Mouse (Mus musculus) cerebellum, postnatal 36 days (tissue): ENCODE results near the gene H2-T22.

Source experiments
- DNase-seq, 2 experiments: peaks; one replicate each; pipeline ENCODE4 v3.0.0; 2021 to 2022; ENCODE audit warnings: mixed read lengths in 2 of 2

Gene H2-T22

DNA sequence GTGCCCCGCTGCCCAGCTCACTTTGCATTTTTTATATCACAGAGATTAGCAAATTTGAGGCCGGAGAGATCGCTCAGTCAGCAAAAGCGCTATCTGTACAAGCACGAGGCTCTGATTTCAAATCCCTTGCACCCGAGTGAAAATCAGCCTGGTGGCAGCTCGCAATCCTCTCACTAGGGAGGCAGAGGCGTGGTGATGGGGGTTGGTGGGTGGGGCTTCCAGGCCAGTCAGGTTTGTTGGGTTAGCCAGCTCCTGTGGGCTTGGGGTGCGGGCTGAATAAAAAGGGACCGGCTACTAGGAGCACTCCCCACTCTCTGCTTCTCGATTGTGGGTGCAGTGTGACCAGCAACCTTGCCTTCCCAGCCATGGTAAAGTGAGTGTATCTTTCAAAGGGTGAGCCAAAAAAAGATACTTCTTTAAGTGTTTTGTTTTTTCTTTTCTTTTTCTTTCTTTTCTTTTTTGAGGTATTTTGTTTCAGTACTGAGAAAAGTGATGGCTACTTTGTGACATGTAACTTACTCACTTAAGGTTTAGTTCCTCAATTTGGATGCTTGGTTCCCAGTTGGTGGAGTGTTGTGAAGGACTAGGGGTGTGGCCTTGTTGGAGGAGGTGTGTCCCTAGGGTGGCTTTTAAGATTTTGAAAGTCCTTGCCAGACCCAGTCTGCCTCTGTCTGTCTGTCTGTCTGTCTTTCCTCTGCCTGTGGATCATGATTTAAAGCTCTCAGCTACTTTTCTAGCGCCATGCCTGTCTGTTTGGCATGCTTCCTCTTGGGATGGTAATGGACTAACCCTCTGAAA, 44.6 kb downstream of the H2-T22 start:
- DNase-seq = no peak

DNA sequence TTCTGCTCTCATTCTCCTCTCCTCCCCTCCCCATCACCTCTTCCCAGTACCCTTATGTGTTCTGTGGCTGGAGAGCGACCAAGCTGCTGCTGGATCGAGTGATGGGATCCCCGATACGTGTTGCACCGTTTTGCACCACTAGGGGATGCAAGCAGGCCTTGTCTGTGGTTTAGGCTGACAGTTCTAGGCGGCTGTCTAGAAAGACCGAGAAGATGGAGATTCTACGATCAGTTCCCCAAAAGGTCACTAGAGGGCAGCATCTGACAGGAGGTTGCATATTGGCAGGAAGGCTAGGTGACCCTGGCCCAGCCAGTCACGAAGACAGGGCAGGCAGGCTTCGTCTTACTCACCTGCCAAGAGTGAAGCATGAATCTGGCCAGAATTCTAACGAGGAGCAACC, 45.6 kb downstream of the H2-T22 start:
- peak; percentile 93 to 99 for DNase-seq

DNA sequence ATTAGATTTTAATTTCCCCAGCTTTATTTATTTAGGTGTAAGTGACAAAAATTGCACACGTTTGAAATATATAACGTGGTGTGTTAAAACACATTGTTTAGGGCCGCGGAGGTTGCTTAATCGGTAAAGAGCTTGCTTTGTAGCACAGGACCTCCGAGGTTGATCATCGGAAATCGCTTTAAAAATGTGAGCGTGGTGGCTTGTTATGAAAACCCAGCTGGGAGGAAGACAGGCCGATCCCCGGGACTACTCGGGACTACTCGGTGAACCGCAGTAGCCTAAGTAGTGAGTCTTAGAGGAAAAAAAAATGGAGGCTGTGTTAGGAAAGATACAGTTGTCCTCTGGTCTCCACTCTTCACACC, 47.7 kb downstream of the H2-T22 start:
- no peak for DNase-seq

DNA sequence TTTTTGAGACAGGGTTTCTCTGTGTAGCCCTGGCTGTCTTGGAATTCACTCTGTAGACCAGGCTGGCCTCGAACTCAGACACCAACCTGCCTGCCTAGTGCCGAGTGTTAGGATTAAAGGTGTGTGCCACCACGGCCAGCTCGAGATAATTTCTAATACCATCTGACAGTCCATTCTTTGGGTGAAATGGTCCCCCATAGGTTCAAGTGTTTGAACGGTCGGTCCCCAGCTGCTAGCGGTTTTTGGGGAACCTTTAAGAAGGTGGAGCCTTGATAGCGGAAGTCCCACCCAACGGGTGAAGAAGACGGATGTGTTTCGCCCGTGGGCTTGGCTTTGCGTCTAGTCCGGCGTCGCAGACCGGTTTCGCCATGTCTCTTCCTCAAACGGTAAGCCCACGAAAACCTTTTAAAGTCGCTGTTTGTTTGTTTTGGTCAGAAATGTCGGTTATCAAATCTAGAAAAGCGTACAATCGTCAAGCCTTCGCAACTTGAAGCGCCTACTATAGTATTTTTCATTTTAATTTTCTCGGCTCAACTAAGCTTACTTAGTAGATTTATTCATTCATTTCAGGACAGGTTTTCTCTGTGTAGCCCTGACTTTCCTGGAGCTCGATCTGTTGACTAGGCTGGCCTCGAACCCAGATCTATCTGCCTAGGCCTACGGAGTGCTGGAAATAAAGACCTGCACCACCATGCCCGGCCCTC, 48.2 kb downstream of the H2-T22 start:
- peak; percentile 78 to 79 for DNase-seq

DNA sequence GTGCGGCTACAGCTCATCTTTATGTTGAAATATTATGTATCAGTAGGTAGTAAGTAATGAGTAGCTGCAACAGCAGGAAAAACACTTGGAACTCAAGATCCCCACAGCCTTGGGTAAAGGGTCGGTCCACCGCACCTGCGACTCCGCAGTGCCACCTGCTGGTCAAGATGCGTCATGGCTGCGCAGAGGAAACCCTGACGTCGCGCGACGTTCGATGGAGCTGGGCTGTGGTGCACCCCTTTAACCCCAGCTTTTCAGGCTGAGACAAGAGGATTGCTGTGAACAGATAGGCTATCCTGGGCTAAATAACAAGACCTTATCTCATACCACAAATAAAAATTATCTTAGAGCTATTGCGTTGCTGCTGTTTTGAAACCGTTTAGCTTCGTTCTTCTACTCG, 48.9 kb downstream of the H2-T22 start:
- DNase-seq = peak; percentile 79 to 80

DNA sequence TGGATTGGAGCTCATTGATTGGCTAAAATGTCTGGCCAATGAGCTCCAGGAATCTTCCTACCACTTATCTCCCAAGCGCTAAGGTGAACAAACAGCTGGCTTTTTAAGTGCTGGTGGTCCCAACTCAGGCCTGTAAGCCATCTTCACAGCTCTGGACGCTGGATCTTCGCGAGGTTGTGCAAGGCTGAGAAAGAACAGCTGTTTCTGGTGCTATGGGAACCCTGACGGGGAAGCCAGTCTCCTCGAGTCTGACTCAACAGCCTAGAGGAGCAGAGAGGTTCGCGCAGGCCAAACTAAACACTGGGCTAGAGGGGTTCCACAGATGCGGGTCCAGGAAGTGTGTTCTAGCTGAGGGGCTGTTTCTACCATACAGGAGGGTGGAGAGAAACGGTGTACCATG, 50.8 kb downstream of the H2-T22 start:
- DNase-seq = no peak
